Mouse (Mus musculus) stomach, embryonic 14.5 days (tissue): ENCODE results near the gene Spata21. TPM values are rescaled to one million over a fixed set of nuclear protein-coding genes. Genes with fewer than 3 reads are reported as not detected.

Experiments
- ATAC-seq: fragments of 200-750 bp; cut with Nextera tagmentation; 2 replicates; pipeline ENCODE4 v1.8.0; 2017; ENCODE audit warnings: low read depth, moderate TSS enrichment; ENCODE audit not compliant: insufficient number of reproducible peaks, insufficient read depth, low FRiP score
- H3K27ac ChIP-seq: fragments of 300-500 bp; sonication (generic); 2 replicates; pipeline ENCODE4 v1.5.1; 2014; ENCODE audit warnings: mild to moderate bottlenecking, low read length, moderate library complexity, mixed read lengths
- H3K27me3 ChIP-seq: fragments of 300-500 bp; sonication (generic); 2 replicates; pipeline ENCODE4 v1.6.1; 2014; ENCODE audit warnings: low read length, control low read depth, mixed read lengths; ENCODE audit not compliant: control insufficient read depth, insufficient read depth
- H3K36me3 ChIP-seq: fragments of 300-500 bp; sonication (generic); 2 replicates; pipeline ENCODE4 v1.6.1; 2014; ENCODE audit warnings: mild to moderate bottlenecking, control low read depth, low read length, moderate library complexity, mixed read lengths; ENCODE audit not compliant: control insufficient read depth, insufficient read depth
- H3K4me1 ChIP-seq: fragments of 300-500 bp; sonication (generic); 2 replicates; pipeline ENCODE4 v1.6.1; 2014; ENCODE audit warnings: low read length, control low read depth, mixed read lengths; ENCODE audit not compliant: control insufficient read depth, insufficient read depth
- H3K4me2 ChIP-seq: fragments of 300-500 bp; sonication (generic); replicated peaks from 2 replicates; pipeline ENCODE4 v1.6.1; 2014; ENCODE audit warnings: low read depth, low read length, control low read depth
- H3K4me3 ChIP-seq: fragments of 300-500 bp; sonication (generic); 2 replicates; pipeline ENCODE4 v1.5.1; 2014; ENCODE audit warnings: low read depth, low read length, control low read depth
- H3K9ac ChIP-seq: fragments of 300-500 bp; sonication (generic); replicated peaks from 2 replicates; pipeline ENCODE4 v1.6.1; 2014; ENCODE audit warnings: low read depth, mild to moderate bottlenecking, control low read depth, low read length, moderate library complexity, mixed read lengths
- H3K9me3 ChIP-seq: fragments of 300-500 bp; sonication (generic); 2 replicates; pipeline ENCODE4 v1.6.1; 2016; ENCODE audit warnings: low read depth, low read length, control low read depth; ENCODE audit not compliant: control insufficient read depth
- WGBS: fragments of 180-500 bp; shearing (Covaris S2); extraction: QIAGEN DNeasy Blood & Tissue Kit; methylation state at CpG from one replicate; pipeline ENCODE4 v1.1.7; 2014; 5-methylcytosine and 5-hydroxymethylcytosine counted together
- polyA plus RNA-seq: library from polyadenylated mRNA; unstranded; fragments of >200 nt; fragmentation: Nextera tagmentation; extraction: Ambion mirVana; gene quantifications from 2 replicates; pipeline ENCODE4 v1.2.1, GENCODE M21; 2014

Spata21 gene
- polyA plus RNA-seq, 1 experiment from 2014 or later = 0.30 TPM

- ATAC-seq = no peak
- Histone ChIP-seq H3K27ac (no peak overlapping the region), H3K36me3 (no peaks in the 10 kb centered on the region), H3K4me3 (no peak overlapping the region), H3K27me3 (no peaks in the 10 kb centered on the region), H3K4me1 (peaks cover 12% of the 10 kb centered on the region), H3K9me3 (no peaks in the 10 kb centered on the region), H3K4me2 (no peak overlapping the region), H3K9ac (no peak overlapping the region)
- WGBS = 86% methylated on average over 4 of the region's 4 CpGs
Observed at GRCm38 (mm10) chr4:141160193-141160592, 72.1 kb downstream of the Spata21 start.

GRCm38 (mm10) chr4:141161699-141162208 is 73.6 kb downstream of the Spata21 start:
- Histone ChIP-seq H3K9ac (no peak overlapping the region), H3K4me2 (no peak overlapping the region), H3K27ac (no peak overlapping the region), H3K4me3 (no peak overlapping the region), H3K4me1 (peaks cover 9% of the 10 kb centered on the region), H3K27me3 (no peaks in the 10 kb centered on the region), H3K36me3 (no peaks in the 10 kb centered on the region), H3K9me3 (no peaks in the 10 kb centered on the region)
- no peak; the same call in 1 of the 2 replicates for ATAC-seq
- WGBS = 82% methylated on average over 6 of the region's 6 CpGs

Other genes with a start within 250 kb of the Spata21 start
- 0.08 and 0.13 TPM in 2 replicates for gene Padi1, start 242.6 kb upstream of the Spata21 start, polyA plus RNA-seq
- gene Padi2, start 182.0 kb upstream of the Spata21 start, polyA plus RNA-seq = 0.88 and 1.5 TPM in 2 replicates
- gene Sdhb, start 127.1 kb upstream of the Spata21 start, polyA plus RNA-seq = 388 and 401 TPM in 2 replicates
- gene Atp13a2, start 101.5 kb upstream of the Spata21 start, polyA plus RNA-seq = 36.0 and 37.1 TPM in 2 replicates
- gene Mfap2, start 77.9 kb upstream of the Spata21 start, polyA plus RNA-seq = 633 and 721 TPM in 2 replicates
- 5.9 and 7.4 TPM in 2 replicates for gene Crocc, start 27.8 kb upstream of the Spata21 start, polyA plus RNA-seq
- 67.0 and 77.1 TPM in 2 replicates for gene Necap2, start 10.0 kb upstream of the Spata21 start, polyA plus RNA-seq
- gene Szrd1, start 51.4 kb downstream of the Spata21 start, polyA plus RNA-seq = 35.3 and 35.4 TPM in 2 replicates
- gene Fbxo42, start 59.6 kb downstream of the Spata21 start, polyA plus RNA-seq = 29.6 and 30.4 TPM in 2 replicates
- gene Rsg1, start 125.6 kb downstream of the Spata21 start, polyA plus RNA-seq = 5.2 and 6.5 TPM in 2 replicates
- 23.0 and 26.4 TPM in 2 replicates for gene Arhgef19, start 151.2 kb downstream of the Spata21 start, polyA plus RNA-seq
- gene Epha2, start 212.9 kb downstream of the Spata21 start, polyA plus RNA-seq = 2.8 and 3.4 TPM in 2 replicates